Mouse (Mus musculus) embryonic facial prominence, embryonic 10.5 days (tissue): ENCODE measurements at regions not wholly inside any gene's neighbourhood (a gene's known extent, or its start where the extent isn't known, plus 50 kb on each side); places are given as distances from the start of the nearest gene placed in this dataset.

Source experiments
- DNase-seq: peaks from one replicate; pipeline ENCODE4 v3.0.0-alpha.2; 2017; ENCODE audit warnings: low spot score
- H3K27ac ChIP-seq: fragments of 300-500 bp; sonication (generic); replicated peaks from 2 replicates; pipeline ENCODE4 v1.5.1; 2016; ENCODE audit warnings: mild to moderate bottlenecking
- H3K27me3 ChIP-seq: fragments of 300-500 bp; sonication (generic); replicated peaks from 2 replicates; pipeline ENCODE4 v1.6.1; 2016; ENCODE audit warnings: low read depth, mild to moderate bottlenecking; ENCODE audit not compliant: poor library complexity, severe bottlenecking
- H3K36me3 ChIP-seq: fragments of 300-500 bp; sonication (generic); replicated peaks from 2 replicates; pipeline ENCODE4 v1.6.1; 2016; ENCODE audit warnings: mild to moderate bottlenecking, moderate library complexity
- H3K4me1 ChIP-seq: fragments of 300-500 bp; sonication (generic); 2 replicates; pipeline ENCODE4 v1.6.1; 2016
- H3K4me3 ChIP-seq: fragments of 300-500 bp; sonication (generic); 2 replicates; pipeline ENCODE4 v1.5.1; 2016; ENCODE audit warnings: mild to moderate bottlenecking, moderate library complexity
- H3K9me3 ChIP-seq: fragments of 300-500 bp; sonication (generic); 2 replicates; pipeline ENCODE4 v1.6.1; 2016; ENCODE audit warnings: mild to moderate bottlenecking
- WGBS: fragments of 180-500 bp; shearing (Covaris S2); methylation state at CpG from one replicate; pipeline ENCODE4 v1.1.7; 2016; 5-methylcytosine and 5-hydroxymethylcytosine counted together

DNA sequence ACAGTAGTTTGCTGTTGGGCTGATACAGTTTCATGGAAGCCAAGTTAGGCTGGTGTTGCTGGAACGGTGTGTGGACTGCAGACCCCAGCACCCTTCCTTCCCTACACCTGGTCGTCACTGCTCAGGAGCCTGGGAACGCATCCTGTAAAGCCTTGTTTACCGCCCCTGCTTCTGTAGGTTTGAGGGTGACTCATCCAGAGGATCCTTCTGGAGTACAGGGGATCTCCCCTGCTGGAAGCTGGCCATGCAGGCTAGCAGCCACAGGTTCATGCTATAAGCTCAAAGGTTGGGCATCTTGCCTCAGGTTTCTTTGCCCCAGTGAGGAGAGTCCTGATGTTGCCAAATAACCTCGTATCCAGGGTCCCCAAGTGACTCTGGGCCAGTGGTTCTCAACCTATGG is 86.2 kb upstream of the Gpc1 start:
- peaks cover 20% of the 10 kb centered on the region for H3K4me1 ChIP-seq
- DNase-seq, result no peak
- H3K27ac ChIP-seq, result no peak overlapping the region
- no peaks in the 10 kb centered on the region for H3K36me3 ChIP-seq
- WGBS, result 87% methylated on average over 5 of the region's 5 CpGs
- no peaks in the 10 kb centered on the region for H3K27me3 ChIP-seq
- H3K9me3 ChIP-seq, result no peaks in the 10 kb centered on the region
- H3K4me3 ChIP-seq, result no peak overlapping the region

DNA sequence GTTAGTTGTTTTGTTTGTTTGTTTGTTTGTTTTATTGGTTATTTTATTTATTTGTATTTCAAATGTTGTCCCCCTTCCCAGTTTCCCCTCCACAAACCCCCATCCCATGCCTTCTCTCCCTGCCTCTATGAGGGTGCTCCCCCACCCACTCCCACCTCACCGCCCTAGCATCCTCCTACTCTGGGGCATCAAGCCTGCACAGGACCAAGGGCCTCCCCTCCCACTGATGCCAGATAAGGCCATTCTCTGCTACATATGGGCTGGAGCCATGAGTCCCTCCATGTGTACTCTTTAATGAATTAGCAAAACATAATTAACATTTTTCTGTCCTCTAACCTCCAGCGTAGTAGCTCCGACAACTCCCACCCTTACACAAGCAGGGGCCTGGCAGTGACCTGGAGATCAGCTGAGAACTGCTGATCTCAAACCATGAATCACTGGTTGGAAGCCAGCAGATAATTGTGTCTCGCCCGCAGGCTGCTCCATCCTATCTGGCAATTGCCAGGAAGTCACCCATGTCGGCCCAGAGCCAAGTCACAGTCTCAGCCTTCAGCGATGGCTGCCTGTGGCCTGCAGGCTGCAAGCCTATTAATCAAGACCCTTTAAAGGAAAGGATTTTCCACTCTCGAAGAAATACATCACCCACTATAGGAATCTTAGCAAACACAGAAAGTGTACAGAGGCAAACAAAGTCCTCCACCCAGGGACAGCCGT is 86.8 kb upstream of the Gpc1 start:
- no peak for DNase-seq
- no peak overlapping the region for H3K4me3 ChIP-seq
- no peaks in the 10 kb centered on the region for H3K9me3 ChIP-seq
- H3K27me3 ChIP-seq, result no peaks in the 10 kb centered on the region
- no peaks in the 10 kb centered on the region for H3K36me3 ChIP-seq
- peaks cover 20% of the 10 kb centered on the region for H3K4me1 ChIP-seq
- H3K27ac ChIP-seq, result no peak overlapping the region
- WGBS, result 72% methylated on average over 9 of the region's 9 CpGs

DNA sequence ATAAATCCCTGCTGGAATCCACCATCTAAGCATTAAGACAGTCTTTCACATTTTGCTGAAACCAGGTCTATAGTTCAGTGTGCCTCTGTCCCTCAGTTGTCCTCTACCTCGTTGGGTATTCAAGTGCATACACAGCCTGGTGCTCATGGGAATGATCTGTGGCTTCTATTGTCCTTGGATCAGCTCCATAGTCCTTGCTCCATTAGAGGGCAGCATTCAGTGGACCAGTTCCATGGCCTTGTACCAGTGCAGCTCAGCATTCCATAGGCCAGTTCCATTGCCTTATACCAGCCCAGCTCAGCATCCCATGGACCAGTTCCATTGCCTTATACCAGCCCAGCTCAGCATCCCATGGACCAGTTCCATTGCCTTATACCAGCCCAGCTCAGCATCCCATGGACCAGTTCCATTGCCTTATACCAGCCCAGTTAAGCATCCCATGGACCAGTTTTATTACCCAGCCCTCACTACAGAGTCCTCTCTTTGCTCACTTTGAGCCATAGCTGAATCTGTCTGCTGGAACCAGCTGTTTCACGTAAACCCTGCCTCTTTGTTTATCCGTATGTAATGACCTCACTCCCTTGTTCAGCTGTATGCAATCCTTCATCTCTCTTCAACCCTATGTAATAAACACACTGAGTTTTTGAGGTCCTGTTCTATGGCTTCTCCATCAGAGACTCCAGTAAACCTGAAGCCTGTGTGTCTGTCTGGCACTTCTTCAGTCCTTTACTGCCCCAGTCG is 88.4 kb upstream of the Gpc1 start:
- Histone ChIP-seq H3K27me3 (peaks cover 12% of the 10 kb centered on the region; the same call in 1 of the 2 replicates), H3K4me3 (no peak overlapping the region), H3K4me1 (peaks cover 20% of the 10 kb centered on the region), H3K27ac (no peak overlapping the region), H3K36me3 (no peaks in the 10 kb centered on the region), H3K9me3 (no peaks in the 10 kb centered on the region)
- DNase-seq, result no peak
- 79% methylated on average over 4 of the region's 4 CpGs for WGBS

DNA sequence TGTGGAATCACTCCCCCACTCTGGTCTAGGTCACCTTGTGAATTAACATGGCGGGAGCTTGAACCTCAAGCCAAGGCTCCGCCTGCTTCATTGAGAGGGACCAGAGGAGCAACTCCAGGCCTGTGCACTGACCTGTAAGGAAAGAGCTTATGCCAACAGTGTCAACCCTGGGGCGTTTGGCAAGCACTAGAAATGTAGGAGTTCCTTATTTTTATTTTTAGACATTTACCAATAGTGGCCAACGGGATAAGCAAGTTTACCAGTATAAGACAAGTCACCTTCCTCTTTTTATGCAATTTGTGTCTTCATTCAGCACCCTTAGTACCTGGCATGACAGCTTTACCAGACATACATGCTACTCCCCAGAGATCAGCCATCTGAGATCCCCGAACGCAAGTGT is 89.1 kb upstream of the Gpc1 start:
- H3K36me3 ChIP-seq, result no peaks in the 10 kb centered on the region
- H3K4me1 ChIP-seq, result peaks cover 28% of the 10 kb centered on the region
- no peak for DNase-seq
- H3K27ac ChIP-seq, result no peak overlapping the region
- H3K4me3 ChIP-seq, result no peak overlapping the region
- WGBS, result 77% methylated on average over 6 of the region's 6 CpGs
- H3K9me3 ChIP-seq, result no peaks in the 10 kb centered on the region
- H3K27me3 ChIP-seq, result peaks cover 20% of the 10 kb centered on the region

DNA sequence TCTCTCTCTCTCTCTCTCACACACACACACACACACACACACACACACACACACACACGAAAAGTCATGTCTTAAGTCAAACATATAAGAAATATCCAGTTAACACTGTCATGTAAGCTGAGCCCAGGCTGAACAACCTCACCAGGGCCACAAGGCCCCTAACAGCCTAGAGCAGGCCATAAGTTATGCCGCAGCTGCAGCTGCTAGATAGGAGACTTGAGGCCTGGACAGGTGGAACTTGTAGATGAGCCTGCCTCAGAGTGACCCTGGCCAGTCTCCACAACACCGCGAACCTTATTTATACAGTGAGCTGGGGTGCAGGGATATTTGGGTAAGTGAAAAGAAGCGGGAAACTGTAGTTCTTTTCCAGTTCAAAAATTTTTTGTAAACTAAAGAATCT is 90.4 kb upstream of the Gpc1 start:
- Histone ChIP-seq H3K36me3 (no peaks in the 10 kb centered on the region), H3K4me1 (peaks cover 39% of the 10 kb centered on the region), H3K4me3 (no peak overlapping the region), H3K27me3 (peaks cover 27% of the 10 kb centered on the region), H3K27ac (no peak overlapping the region), H3K9me3 (no peaks in the 10 kb centered on the region)
- no peak for DNase-seq
- 87% methylated on average over 5 of the region's 5 CpGs for WGBS

DNA sequence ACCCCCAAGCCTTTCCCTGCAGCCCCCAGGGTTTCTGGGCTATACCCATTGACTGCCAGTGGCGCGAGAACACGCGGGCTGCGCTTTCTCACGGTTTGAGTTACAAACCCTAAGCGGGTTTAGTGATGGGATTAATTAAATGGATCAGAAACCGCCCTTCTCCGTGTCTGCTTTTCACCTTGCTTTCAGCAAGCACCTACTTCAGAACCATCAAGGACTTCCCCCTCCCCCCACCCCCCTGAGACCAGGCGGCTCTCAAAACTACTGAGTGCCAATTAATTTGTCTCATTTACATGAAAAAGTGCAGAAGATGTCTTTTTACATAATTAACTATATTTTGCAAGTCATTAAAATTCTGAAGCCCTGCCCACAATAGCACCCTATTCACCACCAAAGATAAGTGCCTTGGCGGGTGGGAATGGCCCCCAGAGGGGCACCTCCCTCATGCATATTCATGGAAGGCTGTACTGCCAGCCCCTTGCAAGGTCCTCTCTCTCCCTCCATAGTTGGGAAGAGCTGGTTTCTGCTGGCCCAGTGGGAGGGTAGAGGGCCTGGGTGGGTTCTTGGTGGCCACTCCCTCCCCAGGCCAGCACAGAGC is 89.1 kb upstream of the Otos start:
- no peaks in the 10 kb centered on the region for H3K36me3 ChIP-seq
- H3K27ac ChIP-seq, result no peak overlapping the region
- DNase-seq, result no peak
- no peak overlapping the region for H3K4me3 ChIP-seq
- H3K27me3 ChIP-seq, result peaks cover 27% of the 10 kb centered on the region
- H3K9me3 ChIP-seq, result no peaks in the 10 kb centered on the region
- H3K4me1 ChIP-seq, result peaks cover 32% of the 10 kb centered on the region
- 38% methylated on average over 11 of the region's 11 CpGs for WGBS

DNA sequence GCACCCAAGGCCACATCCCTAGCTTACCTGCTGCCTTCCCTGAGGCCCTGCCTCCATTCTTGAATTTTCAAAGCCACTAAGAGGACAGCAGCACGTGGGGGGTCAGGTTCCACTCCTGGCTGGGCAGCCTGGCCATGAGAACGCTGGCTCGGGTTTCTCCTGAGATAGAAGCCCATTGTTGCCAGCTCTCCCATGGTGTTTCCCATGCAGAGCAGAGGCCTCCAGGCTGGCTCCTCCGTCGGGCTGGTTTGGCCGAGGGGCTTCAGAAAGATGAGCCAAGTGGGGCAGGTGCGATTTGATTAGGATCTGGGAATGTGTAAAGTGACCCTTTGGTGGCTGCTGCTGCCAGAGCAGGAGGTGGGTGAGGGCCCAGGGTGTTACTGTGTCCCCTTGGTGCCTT is 87.8 kb upstream of the Otos start:
- 36% methylated on average over 7 of the region's 7 CpGs for WGBS
- Histone ChIP-seq H3K36me3 (no peaks in the 10 kb centered on the region), H3K27me3 (peaks cover 27% of the 10 kb centered on the region), H3K4me3 (no peak overlapping the region), H3K4me1 (peaks cover 26% of the 10 kb centered on the region), H3K27ac (peak overlapping the region; percentile 64), H3K9me3 (no peaks in the 10 kb centered on the region)
- DNase-seq, result peak; percentile 31

DNA sequence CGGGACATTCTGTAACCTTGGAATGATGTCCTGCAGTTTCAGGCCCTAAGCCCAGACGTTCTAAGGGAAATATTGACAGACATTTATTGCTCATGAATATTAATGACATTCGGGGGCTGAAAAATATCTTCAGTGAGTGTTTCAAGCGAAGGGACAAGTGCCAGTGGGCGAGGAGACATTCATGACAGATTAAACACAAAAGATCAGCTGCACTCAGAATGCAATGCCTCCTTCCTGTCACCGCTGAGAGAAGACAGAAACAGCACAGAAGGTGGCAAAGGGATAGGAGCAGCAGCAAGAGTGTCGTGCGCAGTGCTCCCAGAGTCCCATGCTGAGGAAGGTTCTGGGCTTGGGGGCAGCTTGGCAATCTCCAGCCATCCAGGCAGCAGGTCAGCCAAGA is 85.1 kb upstream of the Otos start:
- Histone ChIP-seq H3K27ac (no peak overlapping the region), H3K4me3 (no peak overlapping the region), H3K36me3 (no peaks in the 10 kb centered on the region), H3K4me1 (peaks cover 26% of the 10 kb centered on the region), H3K27me3 (peaks cover 21% of the 10 kb centered on the region), H3K9me3 (no peaks in the 10 kb centered on the region)
- 77% methylated on average over 8 of the region's 8 CpGs for whole genome bisulfite sequencing
- DNase-seq, result no peak

DNA sequence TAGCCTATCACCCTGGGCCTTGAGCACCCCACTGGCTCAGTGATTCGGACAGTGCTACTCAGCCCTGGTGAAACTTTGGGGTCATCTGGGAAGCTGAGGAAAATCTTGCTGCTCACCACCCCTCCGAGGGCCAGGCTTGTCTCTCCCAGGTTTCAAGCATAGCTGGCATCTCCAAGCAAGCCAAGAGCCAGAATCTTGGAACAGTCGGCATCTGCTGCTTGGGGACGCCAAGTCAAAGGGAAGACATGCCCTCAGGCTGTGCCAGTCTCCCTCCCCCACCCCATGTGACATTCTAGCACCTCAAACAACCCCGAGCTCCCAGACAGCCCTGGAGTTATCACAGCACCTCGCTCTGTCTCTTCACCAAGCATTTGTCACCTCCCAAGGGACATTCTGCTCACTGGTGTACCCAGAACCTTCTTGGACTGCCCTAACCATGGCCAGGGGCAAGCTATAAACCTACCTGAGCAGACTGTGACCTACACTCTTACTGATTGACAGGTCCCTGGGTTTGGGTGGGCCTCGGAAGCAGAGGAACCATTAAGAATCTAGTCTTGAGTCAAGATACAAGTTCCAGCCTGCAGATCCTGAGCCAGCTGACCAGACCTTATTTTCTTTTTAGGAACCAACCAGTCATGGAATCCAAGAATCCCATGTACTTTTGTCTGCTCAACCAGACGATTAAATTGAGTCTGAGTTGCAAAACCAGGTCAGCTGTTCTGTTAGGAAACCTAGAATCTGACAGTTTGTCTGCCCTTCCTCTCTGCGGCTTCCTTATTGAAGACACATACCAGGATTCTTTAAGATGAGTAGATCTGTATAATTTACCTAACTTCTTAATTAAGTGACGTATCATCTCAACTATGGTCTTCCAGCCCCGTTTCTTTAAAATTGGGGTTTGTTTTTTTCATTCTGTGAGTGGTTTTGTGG is 83.0 kb upstream of the Otos start:
- no peaks in the 10 kb centered on the region for H3K36me3 ChIP-seq
- DNase-seq, result no peak
- no peak overlapping the region for H3K27ac ChIP-seq
- no peak overlapping the region for H3K4me3 ChIP-seq
- 83% methylated on average over 11 of the region's 11 CpGs for WGBS
- H3K9me3 ChIP-seq, result no peaks in the 10 kb centered on the region
- H3K27me3 ChIP-seq, result 0 out of 2 replicates have a peak, but pooled peaks cover under 1% of the 10 kb centered on the region
- peaks cover 12% of the 10 kb centered on the region for H3K4me1 ChIP-seq

DNA sequence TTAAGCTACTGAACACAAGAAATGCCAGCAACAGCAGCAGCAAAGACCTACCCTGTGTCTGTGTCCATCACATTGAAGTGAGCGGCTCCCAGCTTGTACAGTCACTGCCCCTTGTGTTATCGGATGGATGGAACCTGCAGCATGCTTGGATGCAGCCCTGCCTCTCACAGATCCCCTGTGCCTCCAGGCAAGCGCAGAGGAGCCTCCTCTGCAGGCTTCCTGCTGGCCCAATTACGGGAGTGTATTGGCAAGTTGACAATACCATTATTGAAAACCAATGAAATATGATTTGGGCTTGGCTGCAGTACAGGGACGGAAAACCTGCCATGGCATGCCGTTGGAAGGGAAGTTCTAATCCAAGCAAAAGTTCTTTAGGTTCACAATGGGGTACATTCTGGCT is 81.9 kb upstream of the Otos start:
- Histone ChIP-seq H3K36me3 (no peaks in the 10 kb centered on the region), H3K27ac (no peak overlapping the region), H3K4me1 (peaks cover 3% of the 10 kb centered on the region; the same call in 1 of the 2 replicates), H3K27me3 (no peaks in the 10 kb centered on the region), H3K4me3 (no peak overlapping the region), H3K9me3 (no peaks in the 10 kb centered on the region)
- no peak for DNase-seq
- 73% methylated on average over 6 of the region's 6 CpGs for WGBS

DNA sequence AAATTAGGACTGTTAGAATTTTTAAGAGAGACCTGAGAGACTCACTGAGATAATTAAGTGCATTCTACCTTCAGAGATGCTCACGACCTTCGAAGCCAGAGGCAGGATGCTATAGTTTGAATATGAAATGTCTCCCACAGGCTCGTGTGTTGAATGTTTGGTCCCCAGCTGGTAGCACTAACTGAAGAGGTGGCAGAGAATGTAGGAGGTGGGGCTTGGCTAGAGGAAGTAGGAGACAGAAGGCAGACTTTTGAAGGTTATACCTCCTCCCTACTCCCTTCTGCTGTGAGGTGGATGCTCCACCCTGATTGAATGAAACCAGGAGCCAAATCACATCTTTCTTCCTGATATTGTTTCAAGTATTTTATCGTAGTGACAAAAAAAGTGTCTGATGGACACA is 79.3 kb upstream of the Otos start:
- 78% methylated on average over 4 of the region's 4 CpGs for WGBS
- no peaks in the 10 kb centered on the region for H3K36me3 ChIP-seq
- no peaks in the 10 kb centered on the region for H3K27me3 ChIP-seq
- no peak overlapping the region for H3K27ac ChIP-seq
- no peaks in the 10 kb centered on the region for H3K9me3 ChIP-seq
- no peak overlapping the region for H3K4me3 ChIP-seq
- no peak for DNase-seq
- no peaks in the 10 kb centered on the region for H3K4me1 ChIP-seq

DNA sequence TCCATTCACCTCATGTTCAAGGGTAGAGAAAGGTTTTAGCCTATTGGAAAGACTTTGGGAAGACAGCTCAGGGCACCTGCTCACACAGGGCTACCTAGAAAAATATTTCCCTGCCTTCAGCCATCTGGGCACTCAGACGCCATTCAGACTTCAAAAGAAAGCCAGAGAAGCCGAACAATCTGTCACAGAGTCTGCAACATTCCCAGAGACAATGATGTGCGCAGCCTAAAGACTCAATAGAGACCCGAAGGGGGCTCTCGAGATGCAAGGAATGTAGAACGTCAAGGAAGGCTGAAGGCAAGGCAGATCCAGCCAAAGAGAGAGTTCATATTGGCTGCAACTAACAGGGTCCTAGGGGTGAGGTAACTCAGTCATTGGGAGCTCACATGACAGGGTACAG is 78.7 kb upstream of the Otos start:
- Histone ChIP-seq H3K27me3 (no peaks in the 10 kb centered on the region), H3K4me3 (no peak overlapping the region), H3K9me3 (no peaks in the 10 kb centered on the region), H3K36me3 (no peaks in the 10 kb centered on the region), H3K27ac (no peak overlapping the region), H3K4me1 (no peaks in the 10 kb centered on the region)
- 74% methylated on average over 6 of the region's 6 CpGs for WGBS
- DNase-seq, result no peak
